Mouse (Mus musculus) neural tube, embryonic 13.5 days (tissue): ENCODE data around the gene Lin52. TPM values are rescaled to one million over a fixed set of nuclear protein-coding genes. Genes with fewer than 3 reads are reported as not detected.
A peak's percentile ranks its signal among the peaks of the same experiment; 100 is the strongest.

Experiments used
- ATAC-seq: fragments of 200-750 bp; cut with Nextera tagmentation; 2 replicates; pipeline ENCODE4 v1.8.0; 2017; ENCODE audit warnings: low read depth, mild to moderate bottlenecking, moderate TSS enrichment, moderate library complexity
- H3K27ac ChIP-seq: fragments of 300-500 bp; sonication (generic); replicated peaks from 2 replicates; pipeline ENCODE4 v1.5.1; 2015; ENCODE audit warnings: moderate library complexity, mild to moderate bottlenecking, inconsistent platforms
- H3K27me3 ChIP-seq: fragments of 300-500 bp; sonication (generic); 2 replicates; pipeline ENCODE4 v1.6.1; 2015; ENCODE audit warnings: mild to moderate bottlenecking, inconsistent platforms
- H3K36me3 ChIP-seq: fragments of 300-500 bp; sonication (generic); 2 replicates; pipeline ENCODE4 v1.6.1; 2015; ENCODE audit warnings: mild to moderate bottlenecking, inconsistent platforms
- H3K4me1 ChIP-seq: fragments of 300-500 bp; sonication (generic); replicated peaks from 2 replicates; pipeline ENCODE4 v1.6.1; 2015; ENCODE audit warnings: inconsistent platforms
- H3K4me2 ChIP-seq: fragments of 300-500 bp; sonication (generic); 2 replicates; pipeline ENCODE4 v1.6.1; 2015; ENCODE audit warnings: inconsistent platforms, mild to moderate bottlenecking, moderate library complexity
- H3K4me3 ChIP-seq: fragments of 300-500 bp; sonication (generic); 2 replicates; pipeline ENCODE4 v1.5.1; 2015; ENCODE audit warnings: mild to moderate bottlenecking, inconsistent platforms
- H3K9ac ChIP-seq: fragments of 300-500 bp; sonication (generic); 2 replicates; pipeline ENCODE4 v1.6.1; 2015; ENCODE audit warnings: moderate library complexity, mild to moderate bottlenecking, inconsistent platforms
- H3K9me3 ChIP-seq: fragments of 300-500 bp; sonication (generic); 2 replicates; pipeline ENCODE4 v1.6.1; 2016; ENCODE audit warnings: inconsistent platforms
- WGBS: fragments of 180-500 bp; shearing (Covaris S2); methylation state at CpG from one replicate; pipeline ENCODE4 v1.1.7; 2015; 5-methylcytosine and 5-hydroxymethylcytosine counted together
- polyA plus RNA-seq: library from polyadenylated mRNA; unstranded; fragments of >200 nt; fragmentation: Nextera tagmentation; extraction: Ambion mirVana; gene quantifications from 2 replicates; pipeline ENCODE4 v1.2.1, GENCODE M21; 2015

Lin52 gene
- polyA plus RNA-seq, 1 experiment from 2014 or later = 31.7 TPM

GRCm38 (mm10) chr12:84581285-84581684, 130.1 kb downstream of the Lin52 start:
- Histone ChIP-seq H3K4me3 (no peak overlapping the region), H3K9ac (no peak overlapping the region), H3K4me2 (no peak overlapping the region), H3K4me1 (no peaks in the 10 kb centered on the region), H3K27me3 (peaks cover 31% of the 10 kb centered on the region), H3K36me3 (no peaks in the 10 kb centered on the region), H3K27ac (no peak overlapping the region), H3K9me3 (no peaks in the 10 kb centered on the region)
- WGBS = 93% methylated on average over 2 of the region's 2 CpGs
- no peak for ATAC-seq

DNA sequence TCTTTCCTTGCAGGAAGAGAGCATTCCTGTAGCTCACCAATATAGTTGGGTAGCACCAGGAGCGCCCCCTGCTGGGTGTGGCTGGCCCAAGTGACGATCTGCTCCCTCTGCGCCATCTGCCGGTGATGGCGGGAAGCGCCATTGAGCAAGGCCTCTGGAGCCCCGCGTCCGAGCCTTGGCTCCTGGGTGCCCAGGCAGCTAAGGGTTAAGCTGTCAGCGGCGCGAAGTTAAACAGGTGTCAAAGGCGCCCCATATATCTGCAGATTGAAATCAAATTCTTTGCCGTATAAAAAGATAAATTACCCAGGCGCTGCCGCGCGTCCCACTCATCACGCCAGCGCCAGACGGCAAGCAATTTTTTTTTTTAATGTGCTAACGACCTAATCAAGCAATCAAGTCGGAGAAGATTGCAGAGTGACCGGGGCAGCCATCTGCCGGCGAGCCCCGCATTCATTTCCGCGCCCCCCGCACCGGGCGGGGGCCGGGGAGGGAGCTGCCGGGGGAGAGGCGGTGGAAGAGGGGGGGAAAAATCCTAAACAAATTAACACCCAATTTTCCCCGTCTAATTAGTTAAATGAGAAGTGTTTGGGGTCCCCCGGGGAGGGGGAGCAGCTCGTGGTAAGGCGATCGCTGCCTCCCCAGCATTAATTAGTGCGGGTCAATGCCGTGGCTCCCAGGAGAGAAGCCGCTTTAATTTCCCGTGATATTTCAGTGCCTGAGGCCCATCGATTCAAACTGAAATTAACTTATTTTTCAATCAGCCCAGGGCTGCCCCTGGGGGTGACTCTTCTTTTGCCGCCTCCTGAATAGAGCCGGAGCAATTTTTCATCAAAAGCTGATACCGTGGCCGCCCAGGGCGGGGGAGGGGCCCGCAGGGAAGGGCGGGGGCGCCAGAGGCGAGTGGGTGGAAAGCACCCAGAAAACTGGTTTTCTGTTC, 138.9 kb downstream of the Lin52 start:
- WGBS = 1% methylated on average over 53 of the region's 54 CpGs
- peaks cover 14% of the 10 kb centered on the region for H3K27me3 ChIP-seq
- peak overlapping the region; percentile 44 for H3K4me3 ChIP-seq
- H3K36me3 ChIP-seq = no peaks in the 10 kb centered on the region
- H3K4me2 ChIP-seq = peak overlapping the region; percentile 77
- peaks cover 14% of the 10 kb centered on the region for H3K4me1 ChIP-seq
- ATAC-seq = peak; percentile 75
- no peaks in the 10 kb centered on the region for H3K9me3 ChIP-seq
- peak overlapping the region; percentile 72 for H3K27ac ChIP-seq
- peak overlapping the region; percentile 71 for H3K9ac ChIP-seq

Other genes starting within 250 kb of the Lin52 start
- gene Elmsan1, start 232.5 kb upstream of the Lin52 start, polyA plus RNA-seq = 4.9 TPM in 2 replicates
- 14.0 and 16.3 TPM in 2 replicates for gene Ptgr2, start 166.2 kb upstream of the Lin52 start, polyA plus RNA-seq
- gene Zfp410, start 134.6 kb upstream of the Lin52 start, polyA plus RNA-seq = 82.1 and 83.7 TPM in 2 replicates
- gene Coq6, start 89.8 kb upstream of the Lin52 start, polyA plus RNA-seq = 39.4 and 41.3 TPM in 2 replicates
- gene Fam161b, start 89.6 kb upstream of the Lin52 start, polyA plus RNA-seq = 14.2 and 17.6 TPM in 2 replicates
- 12.5 and 12.6 TPM in 2 replicates for gene Entpd5, start 42.4 kb upstream of the Lin52 start, polyA plus RNA-seq
- gene Bbof1, start 42.4 kb upstream of the Lin52 start, polyA plus RNA-seq = 3.0 and 4.7 TPM in 2 replicates
- gene Rnf113a2, start 34.2 kb upstream of the Lin52 start, polyA plus RNA-seq = 27.6 and 33.3 TPM in 2 replicates
- 31.5 and 31.9 TPM in 2 replicates for gene Aldh6a1, start 418 bp upstream of the Lin52 start, polyA plus RNA-seq
- 7.5 and 7.7 TPM in 2 replicates for gene Vsx2, start 118.3 kb downstream of the Lin52 start, polyA plus RNA-seq
- 12.8 TPM in 2 replicates for gene Abcd4, start 166.0 kb downstream of the Lin52 start, polyA plus RNA-seq
- gene Vrtn, start 189.6 kb downstream of the Lin52 start, polyA plus RNA-seq = not detected in 2 replicates
- 3.6 and 3.8 TPM in 2 replicates for gene Syndig1l, start 247.4 kb downstream of the Lin52 start, polyA plus RNA-seq